Mouse (Mus musculus): ENCODE results near the gene Prmt3.

DNA sequence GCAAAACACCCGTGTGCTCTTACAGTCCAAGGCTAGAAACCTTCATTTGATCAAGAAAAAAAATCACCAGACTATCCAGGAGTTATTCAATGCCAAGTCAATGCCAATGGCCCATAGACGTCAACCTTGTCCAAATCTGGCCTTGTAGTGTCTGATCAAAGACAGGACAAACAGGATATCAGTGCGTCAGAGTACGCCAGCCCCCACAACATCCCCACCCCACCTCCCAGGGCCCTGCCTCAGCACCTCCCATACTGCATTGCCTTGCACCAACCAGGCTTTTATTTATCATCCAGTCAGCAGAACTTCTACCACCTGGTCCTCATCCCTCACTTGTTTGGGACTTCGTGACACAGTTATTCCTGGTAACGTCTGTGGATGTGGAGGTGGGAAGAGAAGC is 117.2 kb downstream of the Prmt3 start:
- TF ChIP-seq CTCF (IDR thresholded peaks at IDR 0.05; ENCODE audit: insufficient read depth, low read depth, low read length) (no peak), POLR2A (IDR thresholded peaks at IDR 0.05; ENCODE audit: insufficient read depth, low read depth, low read length) (no peak)

Measured in olfactory bulb, adult 2 months (tissue).